ENCODE assay signal across 29 mouse cellular contexts in genomic region chrX:140863431-140863830, GRCm38 (mm10). TPM values are rescaled to one million over a fixed set of nuclear protein-coding genes. Genes with fewer than 3 reads are reported as not detected.
A peak's percentile ranks its signal among the peaks of the same experiment; 100 is the strongest.
DNase-seq lines count a peak whose midpoint lies in the region; ATAC-seq and TF ChIP-seq lines count a peak whose summit lies in the region.
"Had no signal": no experiment of that assay in that cellular context is flagged by ENCODE, and none has a peak within 500 bp of the region (broad histone marks: within the 10 kb centered on the region; RNA-seq: fewer than 3 reads in every experiment).

No protein-coding gene starts in this region.

- intact Hi-C loops in gastrocnemius, adult 2 months (cut with DNase I), result no loop called here

- no peak for TF ChIP-seq CTCF in gastrocnemius, adult 2 months (IDR thresholded peaks at IDR 0.05)

- peak; percentile 60; the same call in 1 of the 2 replicates for ATAC-seq in common myeloid progenitor, adult 5-6 weeks (replicated peaks; ENCODE audit: low read depth, poor library complexity, severe bottlenecking)
- ATAC-seq in granulocyte monocyte progenitor cell, adult 5-6 weeks (replicated peaks; ENCODE audit: poor library complexity, severe bottlenecking), result peak; percentile 40; the same call in 1 of the 2 replicates
- ATAC-seq: activated CD4-positive, CD25-positive, alpha-beta regulatory T cell, adult 4 months; CD4-positive, CD25-positive, alpha-beta regulatory T cell, adult 4 months; Patski had no signal

- H3K27ac ChIP-seq in gastrocnemius, adult 2 months, result no peak overlapping the region

- peak; percentile 11 for DNase-seq in 416B (ENCODE audit: low read depth)
- peak; percentile 61 for DNase-seq in A20 (ENCODE audit: low read depth, low spot score)
- no peak for DNase-seq in frontal cortex, adult 2 months (ENCODE audit: extremely low spot score in 1 of 2, low spot score in 1 of 2)
- no peak for DNase-seq in ovary, postnatal 10 days (ENCODE audit: low spot score)
- DNase-seq in gastrocnemius, adult 2 months, result no peak
- DNase-seq in heart, adult 8-10 months (ENCODE audit: low spot score), result no peak
- DNase-seq: adrenal gland, adult 2 months; adrenal gland, adult 8-10 months; adrenal gland, postnatal 10 days; adrenal gland, postnatal 14 days; adrenal gland, postnatal 25 days; adrenal gland, postnatal 36 days; B cell, adult 2 months; cerebellum, adult 11 months; cerebellum, adult 11-12 months; cerebellum, adult 18-20 months; cerebellum, adult 2 months had no signal

- H3K4me3 ChIP-seq in gastrocnemius, adult 2 months, result no peak overlapping the region

RNA-seq across cellular contexts. Expression of gene Vsig1, which starts 44.0 kb away (rescaled TPM):
- total RNA-seq in common myeloid progenitor, adult 5-6 weeks (2017), result not detected in 2 replicates
- total RNA-seq in granulocyte monocyte progenitor cell, adult 5-6 weeks (2014; fragmentation: Nextera tagmentation), result not detected in 2 replicates
- total RNA-seq in granulocyte monocyte progenitor cell, adult 5-6 weeks (2017), result not detected in 2 replicates
- polyA plus RNA-seq in frontal cortex, adult 2 months (2012; rRNA removed), result 0.04 and 0.08 TPM in 2 replicates
- not detected for total RNA-seq in gastrocnemius, adult 2 months (2021)
- not detected for total RNA-seq in heart, adult 8-10 months (2022)
- total RNA-seq: adrenal gland, adult 18-20 months; adrenal gland, adult 2 months; adrenal gland, adult 8-10 months; adrenal gland, postnatal 10 days; adrenal gland, postnatal 14 days; adrenal gland, postnatal 25 days; adrenal gland, postnatal 36 days; adrenal gland, postnatal 4 days; ES-E14; G1E; MEL had no signal
- polyA plus RNA-seq: activated CD4-positive, CD25-positive, alpha-beta regulatory T cell, adult 4 months; adrenal gland, adult 2 months; brain, embryonic 14.5 days; C2C12; CD4-positive, CD25-positive, alpha-beta regulatory T cell, adult 4 months; G1E; Patski had no signal

RNA-seq across cellular contexts. Expression of gene Tex13b, which starts 50.2 kb away (rescaled TPM):
- total RNA-seq in common myeloid progenitor, adult 5-6 weeks (2017), result not detected in 2 replicates
- not detected in 2 replicates for total RNA-seq in granulocyte monocyte progenitor cell, adult 5-6 weeks (2014; fragmentation: Nextera tagmentation)
- not detected in 2 replicates for total RNA-seq in granulocyte monocyte progenitor cell, adult 5-6 weeks (2017)
- polyA plus RNA-seq in frontal cortex, adult 2 months (2012; rRNA removed), result not detected in 2 replicates
- total RNA-seq in gastrocnemius, adult 2 months (2021), result not detected
- total RNA-seq in heart, adult 8-10 months (2022), result not detected
- total RNA-seq: adrenal gland, adult 18-20 months; adrenal gland, adult 2 months; adrenal gland, adult 8-10 months; adrenal gland, postnatal 10 days; adrenal gland, postnatal 14 days; adrenal gland, postnatal 25 days; adrenal gland, postnatal 36 days; adrenal gland, postnatal 4 days; G1E; MEL had no signal
- polyA plus RNA-seq: adrenal gland, adult 2 months; brain, embryonic 14.5 days; C2C12; cerebellum, adult 2 months; G1E; Patski had no signal

Comparison
In these comparisons a context has a peak if more than half of its experiments do, and no peak if none do; other contexts are left out.
1. DNase-seq: peak in 416B (single experiment) and A20 (single experiment); none in frontal cortex, adult 2 months (0 of 2), ovary, postnatal 10 days (single experiment), gastrocnemius, adult 2 months (single experiment) and heart, adult 8-10 months (single experiment).